Comparison of ENCODE assay signal across 8 mouse cellular contexts in genomic region chr10:80324120-80325037, GRCm38 (mm10). TPM values are rescaled to one million over a fixed set of nuclear protein-coding genes. Genes with fewer than 3 reads are reported as not detected.
DNase-seq lines count a peak whose midpoint lies in the region; ATAC-seq and TF ChIP-seq lines count a peak whose summit lies in the region.

No protein-coding gene starts in this region.

- H3K4me3 ChIP-seq in kidney, embryonic 16.5 days (ENCODE audit: low read length): peak overlapping the region; percentile 67; the same call in 1 of the 2 replicates
- peak overlapping the region; percentile 40; the same call in 1 of the 2 replicates for H3K4me3 ChIP-seq in embryonic facial prominence, embryonic 12.5 days
- H3K4me3 ChIP-seq in intestine, embryonic 14.5 days (ENCODE audit: low read depth, low read length): peak overlapping the region; percentile 51; the same call in 1 of the 2 replicates
- peak overlapping the region; percentile 44 for H3K4me3 ChIP-seq in myocyte

- H3K4me1 ChIP-seq in kidney, embryonic 16.5 days (ENCODE audit: insufficient read depth, low read length): peaks cover 27% of the 10 kb centered on the region
- H3K4me1 ChIP-seq in embryonic facial prominence, embryonic 12.5 days: peaks cover 12% of the 10 kb centered on the region
- peaks cover 16% of the 10 kb centered on the region for H3K4me1 ChIP-seq in intestine, embryonic 14.5 days (replicated peaks; ENCODE audit: control insufficient read depth, insufficient read depth, low read length)

- TF ChIP-seq POLR2A in myocyte (IDR thresholded peaks at IDR 0.05; ENCODE audit: insufficient read length, low read depth): no peak

- DNase-seq in kidney, postnatal 4 days: no peak
- DNase-seq in intestine, embryonic 14.5 days (ENCODE audit: low spot score): no peak
- DNase-seq in adrenal gland, postnatal 25 days: no peak
- no peak for DNase-seq in lung, postnatal 4 days
- no peak for DNase-seq in right cerebral cortex, postnatal 25 days

- no peak overlapping the region; the same call in 1 of the 2 replicates for H3K9ac ChIP-seq in kidney, embryonic 16.5 days (replicated peaks; ENCODE audit: low read length)
- no peak overlapping the region for H3K9ac ChIP-seq in embryonic facial prominence, embryonic 12.5 days
- no peak overlapping the region for H3K9ac ChIP-seq in intestine, embryonic 14.5 days (ENCODE audit: low read length)

- no peak overlapping the region for H3K27ac ChIP-seq in kidney, embryonic 16.5 days (ENCODE audit: low read length)
- H3K27ac ChIP-seq in embryonic facial prominence, embryonic 12.5 days: no peak overlapping the region
- no peak overlapping the region for H3K27ac ChIP-seq in intestine, embryonic 14.5 days (ENCODE audit: low read depth)

- no peaks in the 10 kb centered on the region for H3K27me3 ChIP-seq in kidney, embryonic 16.5 days (ENCODE audit: insufficient read depth, low read length)
- H3K27me3 ChIP-seq in embryonic facial prominence, embryonic 12.5 days: peaks cover 10% of the 10 kb centered on the region; the same call in 1 of the 2 replicates
- H3K27me3 ChIP-seq in intestine, embryonic 14.5 days (replicated peaks; ENCODE audit: control insufficient read depth, insufficient read depth, low read length): no peaks in the 10 kb centered on the region
- no peaks in the 10 kb centered on the region for H3K27me3 ChIP-seq in myocyte (ENCODE audit: control insufficient read depth, insufficient read depth, insufficient read length)

- no peaks in the 10 kb centered on the region for H3K9me3 ChIP-seq in kidney, embryonic 16.5 days (ENCODE audit: low read length)
- H3K9me3 ChIP-seq in embryonic facial prominence, embryonic 12.5 days: no peaks in the 10 kb centered on the region
- H3K9me3 ChIP-seq in intestine, embryonic 14.5 days (ENCODE audit: control insufficient read depth, low read length): no peaks in the 10 kb centered on the region

- ATAC-seq in kidney, embryonic 16.5 days (ENCODE audit: low FRiP score, low TSS enrichment): no peak
- ATAC-seq in embryonic facial prominence, embryonic 12.5 days (ENCODE audit: insufficient number of reproducible peaks, insufficient read depth, low FRiP score, low TSS enrichment): no peak
- ATAC-seq in intestine, embryonic 14.5 days (replicated peaks; ENCODE audit: low FRiP score, low TSS enrichment, low read depth): no peak

- peaks cover 8% of the 10 kb centered on the region for H3K79me2 ChIP-seq in myocyte (ENCODE audit: control insufficient read depth, insufficient read depth)

- no peaks in the 10 kb centered on the region for H3K36me3 ChIP-seq in kidney, embryonic 16.5 days (ENCODE audit: insufficient read depth, low read length)
- no peaks in the 10 kb centered on the region for H3K36me3 ChIP-seq in embryonic facial prominence, embryonic 12.5 days
- no peaks in the 10 kb centered on the region for H3K36me3 ChIP-seq in intestine, embryonic 14.5 days (ENCODE audit: control insufficient read depth, insufficient read depth, low read length)
- H3K36me3 ChIP-seq in myocyte (ENCODE audit: control insufficient read depth, insufficient read depth): no peaks in the 10 kb centered on the region

- no peak overlapping the region for H3ac ChIP-seq in myocyte (ENCODE audit: control insufficient read depth, insufficient read length)

- 81% methylated on average over 17 of the region's 17 CpGs for WGBS in kidney, embryonic 16.5 days
- 78% methylated on average over 17 of the region's 17 CpGs for WGBS in embryonic facial prominence, embryonic 12.5 days
- WGBS in intestine, embryonic 14.5 days: 76% methylated on average over 17 of the region's 17 CpGs

- H3K4me2 ChIP-seq in kidney, embryonic 16.5 days (replicated peaks; ENCODE audit: low read depth, low read length): peak overlapping the region; percentile 98
- peak overlapping the region; percentile 65 for H3K4me2 ChIP-seq in embryonic facial prominence, embryonic 12.5 days (replicated peaks)
- H3K4me2 ChIP-seq in intestine, embryonic 14.5 days (ENCODE audit: low read length): peak overlapping the region; percentile 81
- H3K4me2 ChIP-seq in myocyte (ENCODE audit: low read depth): peak overlapping the region; percentile 74

TF ChIP-seq in myocyte, 11 proteins besides CTCF, POLR2A, EP300 and RAD21:
- TF ChIP-seq TCF12 (IDR thresholded peaks at IDR 0.05; ENCODE audit: insufficient read depth, poor library complexity, severe bottlenecking) (no peak), SRF (IDR thresholded peaks at IDR 0.05; ENCODE audit: control insufficient read depth, insufficient read length, low read depth) (no peak), TCF3 (IDR thresholded peaks at IDR 0.05; ENCODE audit: insufficient read length, low read depth) (no peak), POLR2AphosphoS2 (IDR thresholded peaks at IDR 0.05; ENCODE audit: insufficient read length, low read depth) (no peak), CEBPB (IDR thresholded peaks at IDR 0.05; ENCODE audit: insufficient read depth, poor library complexity, severe bottlenecking) (no peak), USF1 (IDR thresholded peaks at IDR 0.05; ENCODE audit: low read depth) (no peak), MYOG (IDR thresholded peaks at IDR 0.05; ENCODE audit: control insufficient read depth in 1 of 3, insufficient read depth in 1 of 3, insufficient read length in 2 of 3, low read depth in 2 of 3) (no peak), MAX (IDR thresholded peaks at IDR 0.05; ENCODE audit: low read depth) (no peak), REST (IDR thresholded peaks at IDR 0.05; ENCODE audit: insufficient read depth, insufficient read length) (no peak)
TF ChIP-seq in myocyte: peak in this region for 0.

RNA-seq across cellular contexts. Expression of gene 2310011J03Rik, which starts 4.0 kb away (rescaled TPM):
- 52.9 and 54.8 TPM in 2 replicates for polyA plus RNA-seq in kidney, embryonic 16.5 days (2015; fragmentation: Nextera tagmentation; extraction: Ambion mirVana)
- 50.0 and 50.3 TPM in 2 replicates for polyA plus RNA-seq in embryonic facial prominence, embryonic 12.5 days (2016; fragmentation: Nextera tagmentation; extraction: Ambion mirVana)
- polyA plus RNA-seq in intestine, embryonic 14.5 days (2014; fragmentation: Nextera tagmentation; extraction: Ambion mirVana): 43.4 and 45.2 TPM in 2 replicates
- 44.0 TPM for polyA plus RNA-seq in myocyte (2012; fragmentation: generic; extraction: Trizol)
- total RNA-seq in adrenal gland, postnatal 25 days (2021): 31.7 and 33.5 TPM in 2 replicates

RNA-seq across cellular contexts. Expression of gene Pcsk4, which starts 4.9 kb away (rescaled TPM):
- 8.6 and 8.8 TPM in 2 replicates for polyA plus RNA-seq in kidney, embryonic 16.5 days (2015; fragmentation: Nextera tagmentation; extraction: Ambion mirVana)
- 4.5 and 5.1 TPM in 2 replicates for polyA plus RNA-seq in embryonic facial prominence, embryonic 12.5 days (2016; fragmentation: Nextera tagmentation; extraction: Ambion mirVana)
- 6.8 and 7.3 TPM in 2 replicates for polyA plus RNA-seq in intestine, embryonic 14.5 days (2014; fragmentation: Nextera tagmentation; extraction: Ambion mirVana)
- 2.1 TPM for polyA plus RNA-seq in myocyte (2012; fragmentation: generic; extraction: Trizol)
- 3.0 and 4.3 TPM in 2 replicates for total RNA-seq in adrenal gland, postnatal 25 days (2021)

RNA-seq across cellular contexts. Expression of gene Reep6, which starts 5.4 kb away (rescaled TPM):
- 11.0 and 11.5 TPM in 2 replicates for polyA plus RNA-seq in kidney, embryonic 16.5 days (2015; fragmentation: Nextera tagmentation; extraction: Ambion mirVana)
- 4.2 and 5.7 TPM in 2 replicates for polyA plus RNA-seq in embryonic facial prominence, embryonic 12.5 days (2016; fragmentation: Nextera tagmentation; extraction: Ambion mirVana)
- polyA plus RNA-seq in intestine, embryonic 14.5 days (2014; fragmentation: Nextera tagmentation; extraction: Ambion mirVana): 42.4 and 58.1 TPM in 2 replicates
- 25.7 TPM for polyA plus RNA-seq in myocyte (2012; fragmentation: generic; extraction: Trizol)
- total RNA-seq in adrenal gland, postnatal 25 days (2021): 8.0 and 12.8 TPM in 2 replicates

RNA-seq across cellular contexts. Expression of gene Adamtsl5, which starts 23.8 kb away (rescaled TPM):
- 4.8 and 5.4 TPM in 2 replicates for polyA plus RNA-seq in kidney, embryonic 16.5 days (2015; fragmentation: Nextera tagmentation; extraction: Ambion mirVana)
- 1.0 and 2.2 TPM in 2 replicates for polyA plus RNA-seq in embryonic facial prominence, embryonic 12.5 days (2016; fragmentation: Nextera tagmentation; extraction: Ambion mirVana)
- polyA plus RNA-seq in intestine, embryonic 14.5 days (2014; fragmentation: Nextera tagmentation; extraction: Ambion mirVana): 8.1 and 8.7 TPM in 2 replicates
- polyA plus RNA-seq in myocyte (2012; fragmentation: generic; extraction: Trizol): 57.8 TPM
- 8.9 and 10.4 TPM in 2 replicates for total RNA-seq in adrenal gland, postnatal 25 days (2021)

RNA-seq across cellular contexts. Expression of gene Apc2, which starts 28.6 kb away (rescaled TPM):
- 1.6 and 1.9 TPM in 2 replicates for polyA plus RNA-seq in kidney, embryonic 16.5 days (2015; fragmentation: Nextera tagmentation; extraction: Ambion mirVana)
- polyA plus RNA-seq in embryonic facial prominence, embryonic 12.5 days (2016; fragmentation: Nextera tagmentation; extraction: Ambion mirVana): 18.3 and 21.7 TPM in 2 replicates
- polyA plus RNA-seq in intestine, embryonic 14.5 days (2014; fragmentation: Nextera tagmentation; extraction: Ambion mirVana): 7.8 and 9.1 TPM in 2 replicates
- 0.24 TPM for polyA plus RNA-seq in myocyte (2012; fragmentation: generic; extraction: Trizol)
- 1.4 and 3.2 TPM in 2 replicates for total RNA-seq in adrenal gland, postnatal 25 days (2021)
